Mouse (Mus musculus) retina, embryonic 14.5 days (tissue): ENCODE results near the gene Ints7.

Source experiments
- DNase-seq: peaks from one replicate; pipeline ENCODE4 v3.0.0-alpha.2; 2015; ENCODE audit warnings: low spot score

Gene Ints7

GRCm38 (mm10) chr1:191575458-191576247, at the start of gene Ints7, which contains the start of gene Dtl:
TSS of gene Ints7 (plus strand) at chr1:191575636.
TSS of gene Dtl (minus strand) at chr1:191575544.
- DNase-seq, result peak; percentile 100

DNA sequence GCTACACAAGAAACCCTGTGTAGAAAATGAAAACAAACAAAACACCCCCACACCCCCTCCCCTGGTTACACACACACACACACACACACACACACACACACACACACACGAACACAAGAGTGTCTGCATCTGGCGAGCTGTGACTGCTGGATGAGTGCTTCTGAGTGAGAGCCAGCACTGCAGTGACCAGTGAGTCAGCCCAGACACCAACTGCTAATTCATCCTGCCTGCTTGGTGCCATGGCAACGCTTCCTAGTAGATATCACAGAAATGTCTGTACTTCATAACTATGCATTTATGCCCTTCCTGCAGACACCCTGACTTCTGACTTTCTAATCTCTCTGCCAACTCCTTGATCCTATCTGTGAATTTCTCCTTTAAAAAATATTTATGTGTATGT, 48.3 kb upstream of the Ints7 start:
- no peak for DNase-seq

DNA sequence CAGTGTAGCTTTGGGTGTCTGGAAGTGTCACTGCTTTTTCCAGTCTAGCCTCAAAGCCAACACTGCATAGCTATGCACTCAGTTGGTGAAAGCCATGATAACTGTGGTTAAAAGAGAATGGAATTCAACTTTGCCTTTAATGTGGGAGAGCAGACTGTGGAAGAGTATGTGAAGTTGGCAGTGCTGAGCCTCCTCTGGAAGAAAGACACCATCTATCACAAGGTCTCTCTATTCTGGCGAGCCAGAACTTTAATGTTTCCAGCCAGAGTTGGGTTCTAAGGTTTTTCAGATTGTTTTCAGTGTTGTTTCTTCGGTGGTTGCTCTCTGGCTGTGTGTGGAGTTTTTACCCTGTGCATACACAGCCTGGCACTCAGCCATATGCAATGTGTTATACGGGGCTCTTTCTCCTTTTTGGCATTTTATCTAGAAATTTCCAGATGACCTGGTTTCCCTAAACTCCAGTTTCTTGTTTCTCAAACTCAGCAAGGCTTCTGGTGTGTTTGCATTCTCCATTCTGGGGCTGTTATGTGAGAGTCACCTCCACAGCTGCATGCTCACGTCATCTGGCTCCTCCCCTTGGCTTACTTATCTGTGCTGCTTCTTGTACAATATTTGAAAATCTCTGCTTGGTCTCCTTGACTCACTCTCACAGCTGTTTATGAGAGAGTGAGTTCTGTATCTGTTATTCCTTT, 47.4 kb upstream of the Ints7 start:
- no peak for DNase-seq

- DNase-seq, result no peak
Observed at GRCm38 (mm10) chr1:191529406-191529805, 46.0 kb upstream of the Ints7 start.

DNA sequence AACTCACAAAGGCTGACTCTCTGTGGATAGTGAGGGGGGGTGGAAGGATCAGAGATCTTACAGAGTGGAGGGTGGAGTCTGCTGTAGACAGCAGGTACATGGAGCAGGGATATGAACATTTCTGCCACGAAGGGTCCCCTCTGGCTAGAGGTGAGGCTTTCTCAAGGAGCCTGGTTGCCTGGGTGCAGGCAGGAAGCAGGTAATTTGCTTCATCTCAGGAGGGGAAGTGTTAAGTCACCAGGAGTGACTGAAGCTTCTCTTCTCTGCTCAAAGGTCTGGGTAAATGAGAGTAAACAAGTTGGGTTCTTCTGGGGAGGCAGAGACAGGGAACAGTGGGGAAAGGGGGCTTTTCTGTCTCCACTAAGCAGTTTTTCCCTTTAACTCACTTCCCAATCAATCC, 44.4 kb upstream of the Ints7 start:
- DNase-seq, result no peak

DNA sequence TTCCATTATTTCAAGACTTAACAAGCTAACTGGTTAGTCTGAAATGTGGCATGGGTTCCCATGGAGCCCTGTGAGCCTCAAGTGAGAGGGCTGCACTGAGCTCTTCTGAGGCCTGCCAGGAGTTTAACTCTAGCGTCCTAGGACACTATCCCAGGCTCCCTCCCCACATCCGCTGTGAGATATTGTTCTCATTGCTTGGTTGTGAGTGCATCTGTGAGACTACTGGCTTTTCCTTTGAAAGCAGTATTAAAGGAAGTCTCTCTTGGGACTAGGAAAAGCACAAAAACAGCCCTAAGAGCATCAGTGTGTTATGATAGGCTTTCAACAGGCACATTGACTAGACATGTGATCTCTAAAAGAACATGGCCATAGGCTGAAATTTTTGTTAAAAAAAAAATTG, 40.5 kb upstream of the Ints7 start:
- DNase-seq, result no peak

DNA sequence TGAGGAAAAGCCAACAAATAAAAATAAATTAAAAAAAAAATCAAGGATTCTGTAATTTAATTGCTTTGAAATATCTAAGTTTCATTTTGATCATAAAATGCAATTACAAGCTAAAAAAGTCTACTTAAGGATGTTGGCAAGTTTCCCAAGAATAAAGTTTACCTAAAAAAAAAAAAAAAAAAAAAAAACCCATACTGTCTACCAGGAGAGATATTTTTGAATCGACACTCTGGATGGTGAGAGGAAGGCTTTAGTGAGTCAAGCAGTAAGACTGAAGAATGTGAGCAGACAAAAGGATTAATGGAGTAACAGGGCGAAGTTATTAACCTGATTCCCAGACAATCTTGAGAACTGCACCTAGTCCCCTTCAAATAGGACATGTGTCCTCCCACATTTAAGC, 35.1 kb upstream of the Ints7 start:
- no peak for DNase-seq

- DNase-seq, result no peak
Observed at GRCm38 (mm10) chr1:191541014-191541413, 34.4 kb upstream of the Ints7 start.

- DNase-seq, result no peak
Observed at GRCm38 (mm10) chr1:191541619-191542018, 33.8 kb upstream of the Ints7 start.

- DNase-seq, result no peak
Observed at GRCm38 (mm10) chr1:191543747-191544146, 31.7 kb upstream of the Ints7 start.

GRCm38 (mm10) chr1:191550786-191551185, 24.6 kb upstream of the Ints7 start:
- DNase-seq, result no peak

DNA sequence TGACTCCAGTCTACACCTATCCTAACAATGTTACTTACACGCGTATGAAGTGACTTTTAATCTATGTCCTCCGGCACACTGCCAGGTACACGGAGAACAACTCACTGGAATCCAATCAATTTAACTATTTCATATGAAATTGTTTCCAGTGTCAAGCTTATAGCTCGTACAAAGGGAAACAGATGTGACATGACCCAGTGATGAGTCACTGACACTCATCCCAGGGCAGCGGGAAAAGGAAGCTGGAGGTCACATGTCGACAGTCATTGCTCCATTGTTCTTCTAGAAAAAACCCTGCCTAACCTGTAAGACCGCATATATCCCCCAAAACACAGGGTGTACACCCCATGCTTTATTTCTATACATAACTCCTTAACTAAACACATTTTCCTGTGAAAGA, 18.3 kb upstream of the Ints7 start:
- DNase-seq, result no peak

DNA sequence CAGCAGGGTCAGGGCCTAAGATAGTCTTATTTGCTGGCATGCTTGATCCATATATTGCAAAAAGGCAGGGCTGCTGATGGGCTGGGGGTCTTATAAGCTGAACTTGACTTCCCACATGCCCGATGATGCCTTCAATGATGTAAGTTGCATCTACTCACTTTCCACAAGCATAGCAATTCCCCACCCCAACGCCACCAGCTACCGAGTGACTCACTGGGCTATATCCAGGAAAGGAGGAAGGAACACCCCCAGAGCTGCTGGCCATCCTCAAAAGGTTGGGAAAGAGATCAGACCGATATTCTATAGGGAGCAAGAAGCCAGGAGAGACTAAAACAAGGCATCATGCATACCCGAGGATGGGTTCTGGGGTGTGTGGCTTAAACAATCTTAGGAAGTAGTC, 15.7 kb upstream of the Ints7 start:
- DNase-seq, result no peak

DNA sequence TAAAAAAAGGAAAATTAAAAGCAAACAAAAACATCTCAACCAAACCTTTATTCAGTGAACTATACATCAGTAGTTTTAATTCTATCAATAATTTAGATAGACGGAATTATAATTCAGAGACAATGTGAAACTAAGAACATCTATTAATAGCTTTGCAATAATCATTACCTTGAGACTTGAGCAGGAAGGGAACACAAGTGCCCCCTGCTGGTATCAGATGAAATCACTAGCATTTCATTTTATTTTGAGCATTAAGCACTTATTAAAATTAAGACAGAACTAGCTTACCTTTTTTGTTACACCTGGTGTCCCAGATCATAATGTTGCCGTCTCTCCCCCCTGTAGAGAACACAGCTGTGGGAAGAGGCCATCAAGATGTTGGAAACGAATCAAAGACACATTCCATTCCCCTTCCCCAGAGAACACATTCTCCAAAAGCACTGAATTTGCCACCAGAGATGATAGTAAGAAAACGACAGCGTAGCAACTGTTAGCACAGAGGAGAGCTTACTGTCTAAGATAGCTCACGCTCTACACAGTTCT, 12.5 kb upstream of the Ints7 start:
- peak; percentile 75 for DNase-seq

DNA sequence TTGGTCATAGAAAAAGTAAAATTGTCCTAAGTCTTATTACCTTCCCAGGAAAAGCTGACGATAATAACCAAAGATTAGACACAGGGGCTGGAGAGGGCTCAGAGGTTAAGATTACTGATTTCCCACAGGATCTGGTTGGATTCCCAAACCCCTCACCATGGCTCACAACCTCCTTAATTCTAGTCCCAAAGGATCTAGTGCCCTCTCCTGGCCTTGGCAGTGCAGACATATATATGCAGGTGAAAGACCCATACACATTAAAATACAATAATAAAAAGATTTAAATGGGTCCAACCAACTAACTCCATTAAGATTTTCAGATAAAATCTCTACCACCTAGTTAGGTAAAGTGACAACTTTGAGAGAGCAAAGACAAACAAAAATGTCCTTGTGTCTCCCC, 7.6 kb upstream of the Ints7 start:
- peak; percentile 29 for DNase-seq

- no peak for DNase-seq
Observed at GRCm38 (mm10) chr1:191569625-191570024, 5.8 kb upstream of the Ints7 start.

- no peak for DNase-seq
Observed at GRCm38 (mm10) chr1:191570415-191570814, 5.0 kb upstream of the Ints7 start.

GRCm38 (mm10) chr1:191573906-191574639, 1.4 kb upstream of the Ints7 start:
- DNase-seq, result peak; percentile 19

DNA sequence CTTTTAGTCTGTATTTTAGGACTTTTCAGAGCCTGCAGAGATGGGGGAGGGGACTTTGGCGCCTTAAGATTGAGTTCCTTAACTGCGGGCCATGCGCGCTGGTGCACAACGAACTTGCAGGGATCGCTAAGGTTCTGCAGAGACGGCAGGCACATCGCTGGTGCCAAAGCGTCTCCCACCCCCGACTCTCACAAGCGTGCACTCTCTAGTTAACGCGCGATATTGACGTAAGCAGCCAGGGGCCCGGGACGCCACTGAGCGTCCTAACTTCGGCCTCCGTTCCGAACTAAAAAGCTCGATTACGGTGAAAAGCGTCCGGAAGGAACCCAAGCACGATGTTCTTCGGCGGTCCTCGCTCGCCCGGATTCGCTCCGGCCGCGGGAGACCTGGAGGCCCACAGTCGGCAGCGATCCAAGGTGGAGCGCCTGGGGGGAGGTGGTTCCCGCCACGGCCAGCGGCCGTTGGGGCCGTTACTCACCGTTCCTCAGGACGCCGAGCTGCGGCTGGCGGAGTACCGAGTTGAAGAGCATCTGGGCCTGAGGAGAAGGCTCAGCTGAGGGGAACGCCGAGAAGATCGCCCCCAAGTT, 472 bp upstream of the Ints7 start:
- peak; percentile 67 for DNase-seq

DNA sequence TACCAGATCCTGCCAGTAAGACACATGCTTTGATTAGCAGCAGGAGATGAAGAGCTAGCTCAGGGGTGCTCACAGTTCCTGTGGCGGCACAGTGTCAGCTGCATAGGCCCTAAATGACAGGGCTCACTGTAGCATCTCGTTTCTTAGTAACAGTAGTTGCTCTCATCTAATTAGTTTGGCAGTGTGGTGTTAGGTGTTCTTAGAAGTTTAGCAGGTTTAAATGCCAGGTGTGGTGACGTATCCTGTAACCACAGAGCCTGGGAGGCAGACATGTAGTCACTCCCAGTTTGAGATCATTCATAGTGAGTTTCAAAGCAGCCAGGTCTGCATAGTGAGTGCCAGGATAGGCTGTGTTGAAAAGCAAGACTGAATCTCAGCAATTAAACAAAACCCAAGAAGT, 4.1 kb downstream of the Ints7 start:
- DNase-seq, result no peak

DNA sequence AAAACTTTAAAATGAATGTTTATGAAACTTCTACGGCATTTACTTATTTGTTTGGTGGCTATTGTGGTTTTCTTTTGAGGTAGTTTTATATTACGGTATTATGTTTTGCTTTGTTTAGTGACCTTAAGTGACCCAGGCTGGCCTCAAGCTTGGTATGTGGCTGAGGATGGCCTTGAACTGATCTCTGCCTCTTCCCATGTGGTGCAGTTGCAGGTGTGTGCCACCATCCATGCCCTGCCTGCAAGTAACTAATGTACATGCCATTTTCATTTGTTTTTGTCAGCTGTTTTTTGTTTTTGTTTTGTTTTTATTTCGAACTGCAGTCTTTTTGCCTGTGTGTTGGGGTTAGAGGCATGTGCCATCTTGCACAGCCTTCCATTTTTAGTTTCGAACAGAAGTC, 6.2 kb downstream of the Ints7 start:
- no peak for DNase-seq

DNA sequence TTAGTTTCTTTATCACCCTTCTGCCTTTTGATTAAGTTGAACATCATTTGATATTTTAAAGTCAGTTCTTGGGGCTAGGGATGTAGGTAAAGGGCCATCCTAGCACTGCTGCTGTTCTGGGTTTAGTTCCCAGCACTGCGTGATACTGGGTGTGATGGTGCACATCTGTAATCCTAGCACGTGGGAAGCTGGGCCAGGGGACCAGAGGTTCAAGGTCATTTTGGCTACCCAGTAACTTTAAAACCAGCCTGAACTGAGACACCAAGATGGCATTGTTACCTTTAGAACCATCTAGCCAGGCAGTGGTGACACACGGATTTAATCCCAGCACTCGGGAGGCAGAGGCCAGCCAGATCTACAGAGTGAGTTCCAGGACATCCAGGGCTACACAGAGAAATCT, 8.4 kb downstream of the Ints7 start:
- DNase-seq, result no peak
